Mouse (Mus musculus): Measurements from ENCODE around the gene Strn3. TPM values are rescaled to one million over a fixed set of nuclear protein-coding genes. Genes with fewer than 3 reads are reported as not detected.
A peak's percentile ranks its signal among the peaks of the same experiment; 100 is the strongest.
"Not testable (repeated sequence)": the region's sequence is repeated elsewhere in the genome, so short reads cannot be mapped to it uniquely, and the experiment has no call there.

Strn3 gene
- polyA plus RNA-seq, 2 experiments = 67.4 to 73.3 TPM

GRCm38 (mm10) chr12:51593229-51594029, 98.3 kb downstream of the Strn3 start, which contains the start of gene Coch:
Gene Coch, plus strand, starts transcription at chr12:51593341.
- Histone ChIP-seq H3K27ac (replicated peaks; ENCODE audit: low read depth, low read length) (no peak within 1 kb of the TSS), H3K4me3 (replicated peaks; ENCODE audit: low read length) (peak within 1 kb of the TSS; percentile 61), H3K9ac (ENCODE audit: low read depth, low read length, severe bottlenecking) (peak within 1 kb of the TSS; percentile 43), H3K36me3 (ENCODE audit: control insufficient read depth, insufficient read depth, low read length) (no peaks in the 10 kb centered on the region), H3K4me2 (replicated peaks; ENCODE audit: low read depth, low read length, severe bottlenecking) (peak within 1 kb of the TSS; percentile 99), H3K9me3 (ENCODE audit: control insufficient read depth, low read length) (no peaks in the 10 kb centered on the region), H3K4me1 (ENCODE audit: control insufficient read depth, insufficient read depth, low read length) (peaks cover 6% of the 10 kb centered on the region; the same call in 1 of the 2 replicates), H3K27me3 (ENCODE audit: control insufficient read depth, insufficient read depth, low read length) (peaks cover 39% of the 10 kb centered on the region)
- ATAC-seq (ENCODE audit: low FRiP score, low read depth) = peak; percentile 49; the same call in 1 of the 2 replicates
- 1% methylated on average over 64 of the region's 79 CpGs for WGBS
- DNase-seq (ENCODE audit: low spot score) = peak; percentile 39
- no peak for TF ChIP-seq POLR2A (IDR thresholded peaks at IDR 0.05; ENCODE audit: borderline replicate concordance, extremely low read depth, insufficient read depth, insufficient read length)

- H3K27me3 ChIP-seq (ENCODE audit: control insufficient read depth, insufficient read depth, low read length) = peaks cover 39% of the 10 kb centered on the region
- no peak for DNase-seq (ENCODE audit: low spot score)
- peak overlapping the region; percentile 43 for H3K9ac ChIP-seq (ENCODE audit: low read depth, low read length, severe bottlenecking)
- peak overlapping the region; percentile 99 for H3K4me2 ChIP-seq (replicated peaks; ENCODE audit: low read depth, low read length, severe bottlenecking)
- WGBS = 3% methylated on average over 17 of the region's 21 CpGs
- no peak overlapping the region for H3K27ac ChIP-seq (replicated peaks; ENCODE audit: low read depth, low read length)
- TF ChIP-seq POLR2A (IDR thresholded peaks at IDR 0.05; ENCODE audit: borderline replicate concordance, extremely low read depth, insufficient read depth, insufficient read length) = no peak
- no peaks in the 10 kb centered on the region for H3K9me3 ChIP-seq (ENCODE audit: control insufficient read depth, low read length)
- H3K36me3 ChIP-seq (ENCODE audit: control insufficient read depth, insufficient read depth, low read length) = no peaks in the 10 kb centered on the region
- H3K4me1 ChIP-seq (ENCODE audit: control insufficient read depth, insufficient read depth, low read length) = peaks cover 6% of the 10 kb centered on the region; the same call in 1 of the 2 replicates
- peak overlapping the region; percentile 61 for H3K4me3 ChIP-seq (replicated peaks; ENCODE audit: low read length)
- no peak for ATAC-seq (ENCODE audit: low FRiP score, low read depth)
These were observed 98.8 kb downstream of the Strn3 start for GRCm38 (mm10) chr12:51592888-51593228.

GRCm38 (mm10) chr12:51591921-51592320, 99.8 kb downstream of the Strn3 start:
- Histone ChIP-seq H3K4me2 (replicated peaks; ENCODE audit: low read depth, low read length, severe bottlenecking) (no peak overlapping the region), H3K27ac (replicated peaks; ENCODE audit: low read depth, low read length) (no peak overlapping the region), H3K4me1 (ENCODE audit: control insufficient read depth, insufficient read depth, low read length) (peaks cover 6% of the 10 kb centered on the region; the same call in 1 of the 2 replicates), H3K9ac (ENCODE audit: low read depth, low read length, severe bottlenecking) (no peak overlapping the region), H3K27me3 (ENCODE audit: control insufficient read depth, insufficient read depth, low read length) (peaks cover 39% of the 10 kb centered on the region), H3K9me3 (ENCODE audit: control insufficient read depth, low read length) (no peaks in the 10 kb centered on the region), H3K4me3 (replicated peaks; ENCODE audit: low read length) (no peak overlapping the region), H3K36me3 (ENCODE audit: control insufficient read depth, insufficient read depth, low read length) (no peaks in the 10 kb centered on the region)
- 73% methylated on average over 8 of the region's 8 CpGs for WGBS
- no peak for ATAC-seq (ENCODE audit: low FRiP score, low read depth)
- TF ChIP-seq POLR2A (IDR thresholded peaks at IDR 0.05; ENCODE audit: borderline replicate concordance, extremely low read depth, insufficient read depth, insufficient read length) = no peak
- no peak for DNase-seq (ENCODE audit: low spot score)

GRCm38 (mm10) chr12:51589263-51589662, 102.4 kb downstream of the Strn3 start:
- no peak for TF ChIP-seq POLR2A (IDR thresholded peaks at IDR 0.05; ENCODE audit: borderline replicate concordance, extremely low read depth, insufficient read depth, insufficient read length)
- DNase-seq (ENCODE audit: low spot score) (no peak), ATAC-seq (ENCODE audit: low FRiP score, low read depth) (no peak)
- H3K27me3 ChIP-seq (ENCODE audit: control insufficient read depth, insufficient read depth, low read length) = peaks cover 21% of the 10 kb centered on the region
- no peak overlapping the region for H3K27ac ChIP-seq (replicated peaks; ENCODE audit: low read depth, low read length)
- H3K9ac ChIP-seq (ENCODE audit: low read depth, low read length, severe bottlenecking) = no peak overlapping the region
- WGBS = 81% methylated on average over 5 of the region's 5 CpGs
- H3K4me2 ChIP-seq (replicated peaks; ENCODE audit: low read depth, low read length, severe bottlenecking) = no peak overlapping the region
- no peaks in the 10 kb centered on the region for H3K9me3 ChIP-seq (ENCODE audit: control insufficient read depth, low read length)
- H3K4me3 ChIP-seq (replicated peaks; ENCODE audit: low read length) = no peak overlapping the region
- peaks cover 6% of the 10 kb centered on the region; the same call in 1 of the 2 replicates for H3K4me1 ChIP-seq (ENCODE audit: control insufficient read depth, insufficient read depth, low read length)
- no peaks in the 10 kb centered on the region for H3K36me3 ChIP-seq (ENCODE audit: control insufficient read depth, insufficient read depth, low read length)

GRCm38 (mm10) chr12:51577816-51578215, 113.9 kb downstream of the Strn3 start:
- H3K4me1 ChIP-seq (ENCODE audit: control insufficient read depth, insufficient read depth, low read length); DNase-seq (ENCODE audit: low spot score); ATAC-seq (ENCODE audit: low FRiP score, low read depth); H3K4me3 ChIP-seq (replicated peaks; ENCODE audit: low read length); H3K27me3 ChIP-seq (ENCODE audit: control insufficient read depth, insufficient read depth, low read length); H3K36me3 ChIP-seq (ENCODE audit: control insufficient read depth, insufficient read depth, low read length); H3K4me2 ChIP-seq (replicated peaks; ENCODE audit: low read depth, low read length, severe bottlenecking); H3K27ac ChIP-seq (replicated peaks; ENCODE audit: low read depth, low read length); H3K9ac ChIP-seq (ENCODE audit: low read depth, low read length, severe bottlenecking); H3K9me3 ChIP-seq (ENCODE audit: control insufficient read depth, low read length): not testable (repeated sequence)
- WGBS = 74% methylated on average over 2 of the region's 2 CpGs

Measured in limb, embryonic 14.5 days (tissue).